ENCODE assay signal across 8 mouse cellular contexts in genomic region chr6:54816388-54817065, GRCm38 (mm10). TPM values are rescaled to one million over a fixed set of nuclear protein-coding genes. Genes with fewer than 3 reads are reported as not detected.
DNase-seq lines count a peak whose midpoint lies in the region; ATAC-seq and TF ChIP-seq lines count a peak whose summit lies in the region.

Gene Znrf2, plus strand, starts transcription at chr6:54816916.

- peak within 1 kb of the TSS; percentile 90 for H3K9ac ChIP-seq in forebrain, embryonic 12.5 days
- H3K9ac ChIP-seq in heart, postnatal 0 days (replicated peaks; ENCODE audit: low read depth, low read length): peak within 1 kb of the TSS; percentile 93
- peak within 1 kb of the TSS; percentile 88 for H3K9ac ChIP-seq in liver, embryonic 16.5 days (ENCODE audit: low read depth, low read length)
- H3K9ac ChIP-seq in neural tube, embryonic 13.5 days: peak within 1 kb of the TSS; percentile 94

- no peak for TF ChIP-seq CTCF in E14TG2a.4 (conservative IDR thresholded peaks at IDR 0.05; ENCODE audit: low read length)
- TF ChIP-seq CTCF in heart, postnatal 0 days (IDR thresholded peaks at IDR 0.05; ENCODE audit: low read depth): peak; percentile 15; the same call in 1 of the 2 replicates
- no peak for TF ChIP-seq CTCF in testis, adult 2 months (IDR thresholded peaks at IDR 0.05; ENCODE audit: control insufficient read depth, insufficient read depth, insufficient replicate concordance, low read depth, low read length)

- ATAC-seq in forebrain, embryonic 12.5 days (ENCODE audit: low FRiP score): peak; percentile 99
- ATAC-seq in heart, postnatal 0 days (ENCODE audit: insufficient read depth, low read depth): peak; percentile 97
- ATAC-seq in liver, embryonic 16.5 days (ENCODE audit: low read depth): peak; percentile 98
- ATAC-seq in neural tube, embryonic 13.5 days (ENCODE audit: low read depth): peak; percentile 99

- peaks cover 2% of the 10 kb centered on the region; the same call in 1 of the 2 replicates for H3K36me3 ChIP-seq in E14TG2a.4 (ENCODE audit: insufficient read depth, low read length)
- no peaks in the 10 kb centered on the region for H3K36me3 ChIP-seq in forebrain, embryonic 12.5 days (replicated peaks)
- no peaks in the 10 kb centered on the region for H3K36me3 ChIP-seq in heart, postnatal 0 days (replicated peaks; ENCODE audit: control insufficient read depth, insufficient read depth, low read length)
- H3K36me3 ChIP-seq in liver, embryonic 16.5 days (ENCODE audit: control insufficient read depth, insufficient read depth): no peaks in the 10 kb centered on the region
- no peaks in the 10 kb centered on the region for H3K36me3 ChIP-seq in neural tube, embryonic 13.5 days
- H3K36me3 ChIP-seq in testis, adult 2 months (ENCODE audit: control insufficient read depth, insufficient read depth, low read length): no peaks in the 10 kb centered on the region

- WGBS in forebrain, embryonic 12.5 days: under 1% methylated on average over 69 of the region's 88 CpGs
- under 1% methylated on average over 75 of the region's 88 CpGs for WGBS in heart, postnatal 0 days
- under 1% methylated on average over 67 of the region's 88 CpGs for WGBS in liver, embryonic 16.5 days (ENCODE audit: insufficient replicate concordance)
- under 1% methylated on average over 81 of the region's 88 CpGs for WGBS in neural tube, embryonic 13.5 days

- peaks cover 5% of the 10 kb centered on the region for H3K27me3 ChIP-seq in E14TG2a.4 (ENCODE audit: insufficient read depth, low read length)
- no peaks in the 10 kb centered on the region; the same call in 1 of the 2 replicates for H3K27me3 ChIP-seq in forebrain, embryonic 12.5 days
- H3K27me3 ChIP-seq in heart, postnatal 0 days (ENCODE audit: control insufficient read depth, insufficient read depth, low read length): no peaks in the 10 kb centered on the region
- H3K27me3 ChIP-seq in liver, embryonic 16.5 days (ENCODE audit: control insufficient read depth, insufficient read depth, low read depth, low read length): no peaks in the 10 kb centered on the region
- no peaks in the 10 kb centered on the region for H3K27me3 ChIP-seq in neural tube, embryonic 13.5 days
- no peaks in the 10 kb centered on the region for H3K27me3 ChIP-seq in testis, adult 2 months (ENCODE audit: control insufficient read depth, insufficient read depth, low read length)

- no peak for TF ChIP-seq EP300 in heart, postnatal 0 days (IDR thresholded peaks at IDR 0.05; ENCODE audit: low read depth)

- DNase-seq in c-Kit-positive CD71-positive TER-119-positive erythroid progenitor cells, embryonic 14.5 days (ENCODE audit: low spot score): peak; percentile 95
- peak; percentile 98 for DNase-seq in heart, postnatal 0 days (ENCODE audit: low spot score)
- DNase-seq in kidney, postnatal 4 days: peak; percentile 97 to 98

- peaks cover 54% of the 10 kb centered on the region for H3K4me1 ChIP-seq in E14TG2a.4 (replicated peaks; ENCODE audit: low read depth, low read length)
- peaks cover 26% of the 10 kb centered on the region for H3K4me1 ChIP-seq in forebrain, embryonic 12.5 days
- peaks cover 43% of the 10 kb centered on the region for H3K4me1 ChIP-seq in heart, postnatal 0 days (ENCODE audit: control insufficient read depth, insufficient read depth)
- peaks cover 22% of the 10 kb centered on the region for H3K4me1 ChIP-seq in liver, embryonic 16.5 days (ENCODE audit: control insufficient read depth, low read depth, low read length)
- H3K4me1 ChIP-seq in neural tube, embryonic 13.5 days (replicated peaks): peaks cover 41% of the 10 kb centered on the region
- H3K4me1 ChIP-seq in testis, adult 2 months (ENCODE audit: control insufficient read depth, insufficient read depth, low read length): peaks cover 3% of the 10 kb centered on the region; the same call in 1 of the 2 replicates

- peak within 1 kb of the TSS; percentile 68 for H3K4me2 ChIP-seq in forebrain, embryonic 12.5 days
- peak within 1 kb of the TSS; percentile 62 for H3K4me2 ChIP-seq in heart, postnatal 0 days (ENCODE audit: low read depth, low read length)
- H3K4me2 ChIP-seq in liver, embryonic 16.5 days (ENCODE audit: low read depth, low read length): peak within 1 kb of the TSS; percentile 77
- H3K4me2 ChIP-seq in neural tube, embryonic 13.5 days: peak within 1 kb of the TSS; percentile 59

- peak within 1 kb of the TSS; percentile 86 for H3K4me3 ChIP-seq in E14TG2a.4 (replicated peaks; ENCODE audit: low read length)
- H3K4me3 ChIP-seq in forebrain, embryonic 12.5 days (replicated peaks): peak within 1 kb of the TSS; percentile 87
- peak within 1 kb of the TSS; percentile 76 for H3K4me3 ChIP-seq in heart, postnatal 0 days (ENCODE audit: low read depth, low read length)
- H3K4me3 ChIP-seq in liver, embryonic 16.5 days (ENCODE audit: low read depth, low read length): peak within 1 kb of the TSS; percentile 83
- peak within 1 kb of the TSS; percentile 92 for H3K4me3 ChIP-seq in neural tube, embryonic 13.5 days
- peak within 1 kb of the TSS; percentile 90 for H3K4me3 ChIP-seq in testis, adult 2 months (ENCODE audit: control insufficient read depth, low read depth, low read length)

- peak; percentile 97 for TF ChIP-seq POLR2A in testis, adult 2 months (IDR thresholded peaks at IDR 0.05; ENCODE audit: control insufficient read depth, low read depth, low read length)

- peaks cover 3% of the 10 kb centered on the region for H3K9me3 ChIP-seq in E14TG2a.4 (ENCODE audit: low read length)
- H3K9me3 ChIP-seq in forebrain, embryonic 12.5 days: no peaks in the 10 kb centered on the region
- no peaks in the 10 kb centered on the region for H3K9me3 ChIP-seq in heart, postnatal 0 days (replicated peaks; ENCODE audit: control insufficient read depth, low read length)
- no peaks in the 10 kb centered on the region for H3K9me3 ChIP-seq in liver, embryonic 16.5 days (replicated peaks; ENCODE audit: control insufficient read depth, low read length)
- no peaks in the 10 kb centered on the region for H3K9me3 ChIP-seq in neural tube, embryonic 13.5 days

- H3K27ac ChIP-seq in forebrain, embryonic 12.5 days: peak within 1 kb of the TSS; percentile 99
- H3K27ac ChIP-seq in heart, postnatal 0 days (ENCODE audit: low read depth): peak within 1 kb of the TSS; percentile 97
- peak within 1 kb of the TSS; percentile 90 for H3K27ac ChIP-seq in liver, embryonic 16.5 days (ENCODE audit: low read length)
- H3K27ac ChIP-seq in neural tube, embryonic 13.5 days (replicated peaks): peak within 1 kb of the TSS; percentile 97
- H3K27ac ChIP-seq in testis, adult 2 months (ENCODE audit: control insufficient read depth, insufficient read depth, low read depth, low read length): peak within 1 kb of the TSS; percentile 98

RNA-seq across cellular contexts. Expression of gene Znrf2, which starts in this region (rescaled TPM):
- polyA plus RNA-seq in forebrain, embryonic 12.5 days (2016; fragmentation: Nextera tagmentation; extraction: Ambion mirVana): 5.4 and 5.6 TPM in 2 replicates
- total RNA-seq in heart, postnatal 0 days (2014; rRNA removed; ENCODE audit: low replicate concordance): 7.1 and 31.3 TPM in 2 replicates
- 3.7 and 4.3 TPM in 2 replicates for polyA plus RNA-seq in heart, postnatal 0 days (2015; fragmentation: Nextera tagmentation; extraction: Ambion mirVana)
- 1.8 and 2.1 TPM in 2 replicates for polyA plus RNA-seq in liver, embryonic 16.5 days (2015; fragmentation: Nextera tagmentation; extraction: Ambion mirVana)
- 3.8 and 5.1 TPM in 2 replicates for polyA plus RNA-seq in neural tube, embryonic 13.5 days (2015; fragmentation: Nextera tagmentation; extraction: Ambion mirVana)
- polyA plus RNA-seq in testis, adult 2 months (2012; rRNA removed): 13.6 and 17.6 TPM in 2 replicates

Comparison
In these comparisons a context has a peak if more than half of its experiments do, and no peak if none do; other contexts are left out.
1. Peak in every context shown above with its lines: DNase-seq, ATAC-seq, H3K4me3 ChIP-seq and H3K27ac ChIP-seq.